Mouse (Mus musculus): ENCODE data around the gene Rimkla. TPM values are rescaled to one million over a fixed set of nuclear protein-coding genes. Genes with fewer than 3 reads are reported as not detected.

Gene Rimkla
- total RNA-seq, 2 experiments from 2014 or later = not detected

DNA sequence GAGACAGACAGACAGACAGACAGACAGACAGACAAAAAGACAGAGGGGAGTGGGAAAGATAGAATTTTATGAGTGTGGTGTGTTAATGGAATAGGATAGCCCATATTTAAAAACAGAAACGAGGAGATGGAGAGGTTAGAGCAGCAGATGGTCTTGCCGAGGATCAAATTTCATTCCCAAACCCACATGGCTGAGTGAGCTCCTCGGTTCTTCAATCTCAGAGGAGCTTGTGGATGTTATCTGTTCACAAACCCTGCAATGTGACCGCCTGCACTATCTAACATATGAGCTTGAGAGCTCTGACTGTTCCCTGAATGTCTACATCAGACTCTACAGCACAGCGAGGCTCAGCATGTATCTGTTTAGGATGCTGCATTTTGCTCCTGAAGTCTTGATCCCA lies 19.3 kb downstream of the Rimkla start:
- ATAC-seq (replicated peaks; ENCODE audit: low FRiP score, poor library complexity, severe bottlenecking) = no peak

- ATAC-seq (replicated peaks; ENCODE audit: low FRiP score, poor library complexity, severe bottlenecking) = no peak
Measured at GRCm38 (mm10) chr4:119472545-119472944, 19.9 kb downstream of the Rimkla start.

DNA sequence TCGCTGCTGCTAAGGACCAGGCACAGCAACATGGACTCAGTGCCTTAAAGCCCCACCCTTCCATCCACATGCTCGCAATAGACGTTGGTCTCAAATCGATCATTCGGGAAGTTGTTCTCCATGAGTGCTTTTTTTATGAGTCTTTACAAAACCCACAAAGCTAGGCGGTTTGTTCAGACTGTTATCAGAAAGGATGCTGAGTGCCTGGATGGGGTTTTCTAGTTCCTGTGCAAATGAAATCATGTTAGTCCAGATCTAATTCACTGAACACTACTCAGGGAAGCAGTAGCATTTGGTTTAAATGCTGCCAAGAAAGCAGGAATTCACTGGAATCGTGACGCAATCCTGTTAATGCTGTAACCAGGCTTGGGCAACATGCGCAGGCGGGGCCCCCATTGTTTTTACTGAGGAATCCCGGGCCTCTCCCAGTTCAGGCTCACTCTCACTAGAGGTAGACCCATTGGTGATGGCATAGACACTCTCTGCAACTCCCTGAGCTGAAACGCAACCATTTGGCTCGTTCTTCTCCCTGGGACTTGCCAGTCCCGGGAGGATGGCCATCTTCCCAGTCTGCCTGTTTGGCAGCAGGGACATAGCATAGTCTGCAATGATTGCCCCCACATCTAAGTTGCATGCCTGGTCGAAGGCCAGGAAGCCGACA lies 24.6 kb downstream of the Rimkla start:
- no peak for ATAC-seq (replicated peaks; ENCODE audit: low FRiP score, poor library complexity, severe bottlenecking)

DNA sequence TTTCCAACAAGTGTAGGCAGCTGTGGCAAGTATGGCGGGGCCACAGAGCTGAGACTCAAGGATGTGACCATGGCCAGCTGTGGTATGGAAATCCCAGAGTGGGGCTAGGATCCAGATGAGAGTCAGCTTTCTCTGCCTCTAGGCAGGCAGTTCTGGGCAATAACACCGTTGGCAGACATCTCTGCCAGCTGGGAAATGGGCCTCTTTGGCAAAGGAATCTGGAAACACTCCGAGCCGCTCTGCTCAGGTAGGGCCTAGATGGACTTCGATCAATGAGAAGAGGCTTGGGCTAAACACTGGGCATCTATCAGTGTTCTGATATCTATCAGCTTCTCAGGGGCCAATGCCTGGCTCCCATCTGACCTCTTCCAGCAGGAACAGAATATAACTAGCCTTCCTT lies 26.6 kb downstream of the Rimkla start:
- no peak for ATAC-seq (replicated peaks; ENCODE audit: low FRiP score, poor library complexity, severe bottlenecking)

GRCm38 (mm10) chr4:119463756-119464419 lies 28.5 kb downstream of the Rimkla start:
- no peak for ATAC-seq (replicated peaks; ENCODE audit: low FRiP score, poor library complexity, severe bottlenecking)

DNA sequence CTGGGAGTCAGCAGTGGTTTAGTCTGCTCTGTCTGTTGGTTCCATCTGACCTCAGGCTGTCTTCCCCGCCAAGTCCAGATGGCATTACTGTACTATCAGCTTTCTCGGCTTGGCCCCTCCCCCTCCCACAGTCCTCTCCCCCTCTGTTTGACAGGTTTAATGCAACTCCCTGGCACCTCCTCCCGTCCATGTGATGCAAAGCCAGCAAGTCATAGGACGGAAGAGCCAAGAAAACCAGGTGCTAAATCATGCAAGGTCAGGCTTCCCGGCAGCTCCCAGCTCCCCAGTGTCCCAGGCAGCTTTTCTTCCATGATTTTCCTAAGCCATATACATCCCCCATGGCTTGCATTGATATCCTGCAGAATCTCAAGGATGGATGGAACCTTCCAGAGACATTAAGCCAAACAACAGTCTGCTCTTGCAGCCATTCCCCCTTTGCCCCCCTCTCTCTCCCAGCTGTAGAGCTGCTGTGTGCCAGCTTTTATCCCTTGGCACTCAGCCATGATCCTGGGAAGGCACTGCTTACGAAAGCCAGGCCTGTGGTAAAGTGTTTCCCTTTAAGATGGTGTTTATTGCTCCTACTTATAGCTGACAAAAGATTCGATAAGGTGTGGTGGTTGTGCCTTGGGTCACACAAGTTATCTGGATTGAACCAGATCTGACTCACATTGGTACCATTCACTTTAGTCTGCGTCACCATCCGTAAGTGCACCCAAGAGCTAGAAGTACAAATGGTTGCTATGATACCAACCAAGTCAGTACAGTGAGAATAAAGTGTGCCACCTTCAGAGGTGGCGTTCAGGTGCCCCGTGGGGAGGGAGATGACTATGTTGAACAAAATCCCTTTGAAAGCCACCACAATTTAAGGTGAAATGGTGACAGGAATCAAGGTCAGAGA lies 29.3 kb downstream of the Rimkla start:
- no peak for ATAC-seq (replicated peaks; ENCODE audit: low FRiP score, poor library complexity, severe bottlenecking)

- ATAC-seq (replicated peaks; ENCODE audit: low FRiP score, poor library complexity, severe bottlenecking) = no peak
Measured at GRCm38 (mm10) chr4:119462457-119462856, 30.0 kb downstream of the Rimkla start.

DNA sequence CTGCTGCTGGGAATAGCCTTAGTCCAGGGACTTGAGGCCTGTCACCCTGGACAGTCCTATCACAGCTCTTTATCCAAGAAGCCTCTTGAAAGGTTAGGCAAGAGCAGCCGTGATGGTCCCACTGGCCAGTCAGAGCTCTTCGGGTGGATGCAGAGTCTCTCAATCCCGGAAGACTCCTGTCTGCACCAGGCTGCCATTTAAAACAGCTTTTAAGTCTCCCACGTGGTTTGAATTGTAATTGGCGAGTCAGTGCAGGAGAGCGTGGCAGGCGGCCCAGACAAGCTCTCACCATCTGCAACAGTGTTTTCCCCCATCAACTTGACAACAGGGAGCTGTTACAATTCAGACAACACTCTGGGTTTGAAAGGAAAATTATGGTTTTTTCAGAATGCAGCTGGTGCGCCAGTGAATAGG lies 31.7 kb downstream of the Rimkla start:
- ATAC-seq (replicated peaks; ENCODE audit: low FRiP score, poor library complexity, severe bottlenecking) = no peak

GRCm38 (mm10) chr4:119460296-119460695 lies 32.1 kb downstream of the Rimkla start:
- ATAC-seq (replicated peaks; ENCODE audit: low FRiP score, poor library complexity, severe bottlenecking) = peak; percentile 84

- no peak for ATAC-seq (replicated peaks; ENCODE audit: low FRiP score, poor library complexity, severe bottlenecking)
Measured at GRCm38 (mm10) chr4:119453533-119453932, 38.9 kb downstream of the Rimkla start.

- no peak for ATAC-seq (replicated peaks; ENCODE audit: low FRiP score, poor library complexity, severe bottlenecking)
Measured at GRCm38 (mm10) chr4:119453128-119453527, 39.3 kb downstream of the Rimkla start.

DNA sequence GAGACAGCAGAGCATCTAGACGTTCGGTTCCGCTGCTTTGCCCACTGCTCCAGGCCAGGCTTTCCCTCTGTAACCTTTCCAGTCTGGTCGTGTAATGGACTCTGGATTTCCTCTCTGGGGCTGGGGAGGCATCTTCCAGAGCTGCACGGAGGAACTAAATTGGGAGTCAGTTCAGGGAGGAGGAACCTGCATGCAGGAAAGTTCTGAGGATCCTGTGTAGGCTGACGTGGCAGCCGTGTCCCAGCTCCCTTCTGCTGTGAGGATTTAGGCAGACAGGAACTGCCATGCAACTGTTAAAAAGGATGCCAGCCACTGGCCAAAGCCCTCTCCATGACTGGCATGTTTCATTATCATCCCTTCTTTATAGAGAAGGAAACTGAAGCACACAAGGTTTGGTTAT lies 42.0 kb downstream of the Rimkla start:
- ATAC-seq (replicated peaks; ENCODE audit: low FRiP score, poor library complexity, severe bottlenecking) = no peak

GRCm38 (mm10) chr4:119447786-119448185 lies 44.6 kb downstream of the Rimkla start:
- ATAC-seq (replicated peaks; ENCODE audit: low FRiP score, poor library complexity, severe bottlenecking) = no peak

DNA sequence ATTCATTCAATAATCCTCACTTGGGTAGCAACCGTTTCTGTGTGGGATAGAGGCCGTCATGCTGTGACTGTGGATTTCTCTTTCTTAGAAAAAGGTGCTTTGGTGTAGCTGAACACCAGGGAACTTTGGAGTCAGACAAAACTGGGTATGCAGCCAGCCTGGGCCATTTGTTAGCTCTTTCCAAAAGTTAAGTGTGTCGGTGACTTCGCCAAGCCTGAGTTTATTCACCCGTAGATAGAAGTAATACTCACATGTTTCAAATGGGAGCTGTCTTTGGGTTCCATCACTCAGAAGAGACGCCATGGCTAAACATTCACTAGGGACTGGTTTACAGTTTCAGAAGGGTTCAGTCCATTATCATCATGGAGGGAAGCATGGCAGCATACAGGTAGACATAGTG lies 45.2 kb downstream of the Rimkla start:
- no peak for ATAC-seq (replicated peaks; ENCODE audit: low FRiP score, poor library complexity, severe bottlenecking)

- peak; percentile 47; the same call in 1 of the 2 replicates for ATAC-seq (replicated peaks; ENCODE audit: low FRiP score, poor library complexity, severe bottlenecking)
Measured at GRCm38 (mm10) chr4:119442539-119442938, 49.9 kb downstream of the Rimkla start.

DNA sequence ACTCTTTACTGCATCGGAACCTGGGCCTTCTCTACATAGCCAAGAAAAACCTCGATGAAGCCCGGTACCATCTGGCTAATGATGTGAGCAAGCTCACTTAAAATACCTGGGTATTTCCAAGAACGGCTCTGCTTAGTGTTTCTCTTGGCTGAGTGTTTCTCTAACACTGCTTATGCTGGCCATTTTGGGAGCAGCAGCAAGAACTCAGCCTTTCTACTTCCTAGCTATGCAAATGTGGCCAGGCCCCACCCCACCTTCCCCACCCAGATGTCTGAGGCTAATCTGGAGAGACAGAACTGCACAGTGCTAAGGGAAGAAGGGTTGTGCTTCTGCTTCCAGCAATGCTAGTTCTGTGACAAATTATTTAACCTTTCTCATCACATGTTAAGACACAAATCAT lies 50.6 kb downstream of the Rimkla start:
- ATAC-seq (replicated peaks; ENCODE audit: low FRiP score, poor library complexity, severe bottlenecking) = peak; percentile 84

GRCm38 (mm10) chr4:119437936-119438335 lies 54.5 kb downstream of the Rimkla start:
- no peak for ATAC-seq (replicated peaks; ENCODE audit: low FRiP score, poor library complexity, severe bottlenecking)

GRCm38 (mm10) chr4:119430678-119431077 lies 61.8 kb downstream of the Rimkla start:
- peak; percentile 82 for ATAC-seq (replicated peaks; ENCODE audit: low FRiP score, poor library complexity, severe bottlenecking)

- peak; percentile 80 for ATAC-seq (replicated peaks; ENCODE audit: low FRiP score, poor library complexity, severe bottlenecking)
Measured at GRCm38 (mm10) chr4:119427680-119428079, 64.7 kb downstream of the Rimkla start.

DNA sequence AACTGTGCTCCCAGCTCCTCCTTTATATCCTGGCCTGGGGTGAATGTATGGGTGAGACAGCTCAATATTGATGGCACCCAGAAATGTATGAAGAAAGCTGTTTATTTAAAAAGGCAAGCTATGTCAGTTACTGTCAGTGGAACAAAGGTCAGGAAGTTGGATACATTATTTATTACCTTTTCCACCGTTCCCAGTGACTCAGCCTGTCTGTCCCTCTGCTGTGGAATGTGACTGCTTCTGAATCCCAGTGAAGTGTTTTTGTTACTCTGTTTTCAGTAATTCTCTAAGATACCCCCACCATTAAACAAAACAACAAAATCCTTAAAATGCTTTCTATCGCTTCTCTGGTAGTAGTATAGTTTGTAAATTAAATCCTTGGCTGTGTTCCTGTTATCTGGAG lies 66.8 kb downstream of the Rimkla start:
- no peak for ATAC-seq (replicated peaks; ENCODE audit: low FRiP score, poor library complexity, severe bottlenecking)

DNA sequence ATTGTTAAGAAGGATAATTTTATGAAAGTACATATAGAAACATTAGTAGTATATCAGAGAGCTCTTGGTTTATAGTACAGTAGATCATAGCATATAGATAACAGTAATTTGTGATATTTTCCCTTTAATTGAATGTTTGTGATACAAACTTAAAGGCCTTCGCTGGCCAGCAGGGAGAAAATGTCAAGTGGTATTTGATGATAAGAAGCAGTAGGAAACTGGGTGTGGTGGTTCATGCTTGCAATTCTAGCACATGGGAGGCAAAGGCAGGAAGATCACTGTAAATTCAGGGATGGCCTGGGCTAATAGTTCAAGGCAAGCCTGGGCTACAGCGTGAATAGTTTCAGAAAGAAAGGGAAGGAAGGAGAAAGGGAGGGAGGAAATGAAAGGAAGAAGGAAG lies 67.4 kb downstream of the Rimkla start:
- peak; percentile 66 for ATAC-seq (replicated peaks; ENCODE audit: low FRiP score, poor library complexity, severe bottlenecking)

Measured in erythroblast, adult 5-6 weeks (primary cell).